Mouse (Mus musculus) heart, adult 2 months (tissue): ENCODE results near the gene Gm49387. TPM values are rescaled to one million over a fixed set of nuclear protein-coding genes. Genes with fewer than 3 reads are reported as not detected.
A peak's percentile ranks its signal among the peaks of the same experiment; 100 is the strongest.

Experiments used
- DNase-seq, 2 experiments: peaks; one replicate each; pipeline ENCODE4 v3.0.0; 2021
- H3K27ac ChIP-seq: fragments of 200-600 bp; 2 replicates; pipeline ENCODE4 v1.8.1; 2022
- H3K27me3 ChIP-seq: fragments of 200-500 bp; 2 replicates; pipeline ENCODE4 v1.6.1; 2012; ENCODE audit warnings: mild to moderate bottlenecking, low read length, inconsistent platforms, mixed read lengths; ENCODE audit not compliant: control insufficient read depth, insufficient read depth
- H3K36me3 ChIP-seq: fragments of 200-500 bp; 2 replicates; pipeline ENCODE4 v1.6.1; 2012; ENCODE audit warnings: low read length, inconsistent platforms; ENCODE audit not compliant: control insufficient read depth, insufficient read depth
- H3K4me1 ChIP-seq: fragments of 200-500 bp; 2 replicates; pipeline ENCODE4 v1.6.1; 2011; ENCODE audit warnings: low read length; ENCODE audit not compliant: control insufficient read depth, insufficient read depth
- H3K4me3 ChIP-seq: fragments of 200-600 bp; 2 replicates; pipeline ENCODE4 v1.8.1; 2022
- H3K79me2 ChIP-seq: fragments of 200-500 bp; replicated peaks from 2 replicates; pipeline ENCODE4 v1.6.1; 2012; ENCODE audit warnings: mild to moderate bottlenecking, inconsistent platforms, low read length, moderate library complexity, mixed read lengths; ENCODE audit not compliant: control insufficient read depth, insufficient read depth
- H3K9ac ChIP-seq: fragments of 200-500 bp; 2 replicates; pipeline ENCODE4 v1.6.1; 2012; ENCODE audit warnings: low read depth, mild to moderate bottlenecking, control low read depth, inconsistent platforms, low read length, mixed read lengths
- CTCF ChIP-seq: fragments of 200-600 bp; IDR thresholded peaks from 2 replicates; pipeline ENCODE4 v1.8.1; 2022; ENCODE audit warnings: antibody characterized with exemption, mild to moderate bottlenecking, moderate library complexity
- EP300 ChIP-seq: fragments of 200-500 bp; IDR thresholded peaks from 2 replicates; pipeline ENCODE4 v1.6.1; 2011; ENCODE audit warnings: low read depth, low read length, control low read depth; ENCODE audit not compliant: insufficient read depth
- POLR2A ChIP-seq: fragments of 200-500 bp; IDR thresholded peaks from 2 replicates; pipeline ENCODE4 v1.6.1; 2011; ENCODE audit warnings: mild to moderate bottlenecking, low read depth, low read length, control low read depth; ENCODE audit not compliant: insufficient read depth
- WGBS: fragments of 180-500 bp; shearing (Covaris S2); methylation state at CpG from one replicate; pipeline ENCODE4 v1.1.7; 2018; 5-methylcytosine and 5-hydroxymethylcytosine counted together
- intact Hi-C: fragments of 180-260 bp; cut with DNase I; formaldehyde crosslinking; loops from one replicate; pipeline ENCODE4 v1.15.1; 2025
- polyA plus RNA-seq: library from polyadenylated mRNA; depleted of rRNA; stranded (reverse); fragments of >200 nt; gene quantifications from 2 replicates; pipeline ENCODE4 v1.2.3, GENCODE M21; 2012; rRNA removed
- total RNA-seq, 2 experiments: library from RNA; stranded (reverse); gene quantifications; 2 replicates each; pipeline ENCODE4 v1.2.3; 2021

The Gm49387 gene
- total and polyA plus RNA-seq, 3 experiments = 0.66 to 2.4 (median 0.86) TPM

- Histone ChIP-seq H3K36me3 (peaks cover 10% of the 10 kb centered on the region), H3K4me3 (no peak overlapping the region), H3K27ac (no peak overlapping the region), H3K79me2 (no peaks in the 10 kb centered on the region), H3K27me3 (no peaks in the 10 kb centered on the region), H3K9ac (no peak overlapping the region), H3K4me1 (no peaks in the 10 kb centered on the region)
- DNase-seq = no peak
- intact Hi-C loops = no loop called here
- TF ChIP-seq CTCF (no peak), EP300 (no peak), POLR2A (no peak)
- WGBS = 89% methylated on average over 3 of the region's 3 CpGs
Observed at GRCm38 (mm10) chr14:31510322-31510721, 130.4 kb downstream of the Gm49387 start.

GRCm38 (mm10) chr14:31509911-31510310 lies 130.8 kb downstream of the Gm49387 start:
- Histone ChIP-seq H3K36me3 (peaks cover 13% of the 10 kb centered on the region), H3K79me2 (no peaks in the 10 kb centered on the region), H3K27ac (no peak overlapping the region), H3K4me3 (no peak overlapping the region), H3K4me1 (peaks cover 1% of the 10 kb centered on the region), H3K27me3 (no peaks in the 10 kb centered on the region), H3K9ac (no peak overlapping the region)
- DNase-seq = peak in 1 of 2 experiments; percentile 47
- WGBS = 93% methylated on average over 2 of the region's 2 CpGs
- intact Hi-C loops = no loop called here
- no peak for TF ChIP-seq EP300
- no peak for TF ChIP-seq POLR2A
- no peak for TF ChIP-seq CTCF

- intact Hi-C loops = no loop called here
- H3K9ac ChIP-seq = no peak overlapping the region
- H3K27me3 ChIP-seq = no peaks in the 10 kb centered on the region
- WGBS = 95% methylated on average over 6 of the region's 6 CpGs
- H3K4me3 ChIP-seq = no peak overlapping the region
- H3K36me3 ChIP-seq = peaks cover 17% of the 10 kb centered on the region
- H3K4me1 ChIP-seq = peaks cover 3% of the 10 kb centered on the region
- H3K79me2 ChIP-seq = no peaks in the 10 kb centered on the region
- no peak for DNase-seq
- H3K27ac ChIP-seq = no peak overlapping the region
- TF ChIP-seq EP300 (no peak), POLR2A (no peak), CTCF (no peak)
Observed at GRCm38 (mm10) chr14:31506456-31506855, 134.2 kb downstream of the Gm49387 start.

GRCm38 (mm10) chr14:31503406-31503805 lies 137.3 kb downstream of the Gm49387 start:
- no peak overlapping the region for H3K27ac ChIP-seq
- DNase-seq = peak in 1 of 2 experiments; percentile 18
- H3K4me3 ChIP-seq = no peak overlapping the region
- TF ChIP-seq POLR2A (no peak), CTCF (no peak)
- intact Hi-C loops = no loop called here
- no peaks in the 10 kb centered on the region for H3K27me3 ChIP-seq
- H3K79me2 ChIP-seq = no peaks in the 10 kb centered on the region
- H3K36me3 ChIP-seq = peaks cover 15% of the 10 kb centered on the region
- H3K4me1 ChIP-seq = peaks cover 3% of the 10 kb centered on the region
- WGBS = 79% methylated on average over 13 of the region's 13 CpGs
- H3K9ac ChIP-seq = no peak overlapping the region

Other genes with a start within 250 kb of the Gm49387 start
- gene Sh3bp5, start 204.8 kb downstream of the Gm49387 start, total RNA-seq = 10 to 100 TPM; 51.0 to 58.3 TPM
- gene Sh3bp5, start 204.8 kb downstream of the Gm49387 start, polyA plus RNA-seq = 27.0 and 37.1 TPM in 2 replicates
- 10 to 100 TPM; 10.8 to 14.6 TPM for gene Eaf1, start 146.5 kb downstream of the Gm49387 start, total RNA-seq
- 11.2 and 12.2 TPM in 2 replicates for gene Eaf1, start 146.5 kb downstream of the Gm49387 start, polyA plus RNA-seq
- gene Mettl6, start 145.8 kb downstream of the Gm49387 start, total RNA-seq = 1 to 10 TPM; 9.5 to 9.9 TPM
- 4.2 and 7.2 TPM in 2 replicates for gene Mettl6, start 145.8 kb downstream of the Gm49387 start, polyA plus RNA-seq
- gene Colq, start 49.5 kb downstream of the Gm49387 start, total RNA-seq = 10 to 100 TPM; 10.0 to 11.3 TPM
- 12.6 and 14.7 TPM in 2 replicates for gene Colq, start 49.5 kb downstream of the Gm49387 start, polyA plus RNA-seq
- 10 to 100 TPM; 10.7 to 10.8 TPM for gene Btd, start 150 bp upstream of the Gm49387 start, total RNA-seq
- gene Btd, start 150 bp upstream of the Gm49387 start, polyA plus RNA-seq = 19.1 and 29.1 TPM in 2 replicates
- gene Hacl1, start 408 bp upstream of the Gm49387 start, total RNA-seq = 10 to 100 TPM in 1 of 2 experiments, 1 to 10 TPM in 1; 8.2 to 10.1 TPM
- 10.5 and 11.2 TPM in 2 replicates for gene Hacl1, start 408 bp upstream of the Gm49387 start, polyA plus RNA-seq
- gene Ankrd28, start 189.8 kb upstream of the Gm49387 start, total RNA-seq = 10 to 100 TPM; 22.1 to 27.7 TPM
- 6.6 and 17.4 TPM in 2 replicates for gene Ankrd28, start 189.8 kb upstream of the Gm49387 start, polyA plus RNA-seq